Mouse (Mus musculus) testis, postnatal 14 days (tissue): ENCODE data around the gene Slc36a2.
A peak's percentile ranks its signal among the peaks of the same experiment; 100 is the strongest.
"Not testable (repeated sequence)": the region's sequence is repeated elsewhere in the genome, so short reads cannot be mapped to it uniquely, and the experiment has no call there.

Experiments
- DNase-seq: peaks from one replicate; pipeline ENCODE4 v3.0.0; 2021; ENCODE audit warnings: low spot score

The Slc36a2 gene

GRCm38 (mm10) chr11:55131077-55131742 is 53.7 kb downstream of the Slc36a2 start:
- no peak for DNase-seq

- no peak for DNase-seq
Observed at GRCm38 (mm10) chr11:55128411-55128810, 56.5 kb downstream of the Slc36a2 start.

GRCm38 (mm10) chr11:55127937-55128336 is 56.9 kb downstream of the Slc36a2 start:
- no peak for DNase-seq

GRCm38 (mm10) chr11:55126663-55127062 is 58.2 kb downstream of the Slc36a2 start:
- no peak for DNase-seq

- DNase-seq = no peak
Observed at GRCm38 (mm10) chr11:55121430-55121829, 63.4 kb downstream of the Slc36a2 start.

DNA sequence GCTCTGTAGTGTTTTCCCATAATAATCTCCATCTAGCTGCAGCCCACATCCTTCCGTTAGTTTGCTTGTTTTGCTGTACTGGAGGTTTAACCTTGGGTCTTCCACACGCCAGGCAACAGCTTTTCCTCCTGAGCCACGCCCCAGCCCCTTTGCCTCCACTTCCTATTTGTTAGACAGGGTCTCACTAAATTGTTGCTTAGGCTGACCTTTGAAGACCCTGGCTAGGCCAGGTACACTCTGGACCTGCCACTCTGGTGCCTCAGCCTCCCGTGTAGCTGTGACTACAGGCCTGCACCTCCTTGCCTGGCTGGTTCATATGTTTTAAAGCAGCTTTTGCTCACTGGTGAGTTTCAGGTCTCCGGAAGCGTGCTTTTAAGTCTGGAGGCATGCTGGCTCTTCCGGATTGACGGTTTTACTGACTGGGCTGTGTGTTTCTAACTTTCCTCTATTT is 64.0 kb downstream of the Slc36a2 start:
- DNase-seq = no peak

- DNase-seq = no peak
Observed at GRCm38 (mm10) chr11:55120279-55120678, 64.6 kb downstream of the Slc36a2 start.

DNA sequence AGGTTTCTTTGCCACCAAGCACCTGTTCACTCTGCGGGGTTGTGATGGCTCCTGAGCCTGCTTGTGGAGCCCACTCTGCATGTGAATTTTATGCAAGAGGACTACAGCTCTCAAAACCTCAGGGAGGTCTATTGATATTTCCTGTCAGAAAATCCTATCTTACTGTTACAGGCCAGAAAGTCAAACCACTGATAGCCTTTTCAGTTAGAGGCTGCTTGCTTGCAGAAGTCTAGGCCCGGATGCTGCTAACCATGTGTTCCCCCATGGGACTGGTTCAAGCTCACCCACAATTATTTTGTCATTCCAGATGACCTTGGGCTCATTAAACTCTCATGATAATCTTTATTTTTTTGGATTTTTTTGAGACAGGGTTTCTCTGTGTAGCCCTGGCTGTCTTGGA is 67.8 kb downstream of the Slc36a2 start:
- DNase-seq = no peak

DNA sequence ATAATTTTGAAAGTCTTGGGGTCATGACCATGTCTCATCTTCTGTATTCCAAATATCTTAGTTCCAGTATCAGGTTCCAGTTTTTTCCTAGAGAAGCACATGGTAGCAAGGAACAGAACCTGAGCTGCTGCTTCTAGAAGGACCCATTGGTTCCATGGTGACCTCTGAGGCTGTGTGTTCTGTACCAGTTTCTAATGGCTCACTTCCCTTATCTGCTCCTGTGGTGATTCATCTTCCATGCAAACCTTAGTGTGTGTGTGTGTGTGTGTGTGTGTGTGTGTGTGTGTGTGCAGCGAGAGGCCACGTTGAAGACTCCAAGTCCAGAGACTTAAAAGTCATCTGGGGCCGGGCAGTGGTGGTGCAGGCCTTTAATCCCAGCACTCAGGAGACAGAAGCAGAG is 68.9 kb downstream of the Slc36a2 start:
- DNase-seq = no peak

DNA sequence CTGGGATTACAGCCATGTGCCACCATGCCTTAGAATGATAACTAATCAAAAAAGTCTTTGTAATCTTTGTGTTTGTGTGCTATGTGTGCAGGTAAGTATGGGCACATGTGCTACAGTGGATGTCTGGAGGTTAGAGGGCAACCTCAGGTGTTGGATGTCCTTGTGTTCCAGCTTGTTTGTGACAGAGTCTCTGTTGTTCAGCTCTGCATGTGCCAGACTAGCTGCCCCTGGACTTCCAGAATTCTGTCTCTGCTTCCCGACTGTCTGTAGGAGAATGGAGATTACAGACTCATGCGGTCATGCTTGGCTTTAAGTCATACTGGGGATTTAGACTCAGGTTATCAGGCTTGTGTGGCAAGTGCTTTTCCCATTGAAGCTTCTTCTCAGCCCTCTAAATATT is 70.6 kb downstream of the Slc36a2 start:
- DNase-seq = no peak

- not testable (repeated sequence) for DNase-seq
Observed at GRCm38 (mm10) chr11:55113861-55114250, 71.0 kb downstream of the Slc36a2 start.

DNA sequence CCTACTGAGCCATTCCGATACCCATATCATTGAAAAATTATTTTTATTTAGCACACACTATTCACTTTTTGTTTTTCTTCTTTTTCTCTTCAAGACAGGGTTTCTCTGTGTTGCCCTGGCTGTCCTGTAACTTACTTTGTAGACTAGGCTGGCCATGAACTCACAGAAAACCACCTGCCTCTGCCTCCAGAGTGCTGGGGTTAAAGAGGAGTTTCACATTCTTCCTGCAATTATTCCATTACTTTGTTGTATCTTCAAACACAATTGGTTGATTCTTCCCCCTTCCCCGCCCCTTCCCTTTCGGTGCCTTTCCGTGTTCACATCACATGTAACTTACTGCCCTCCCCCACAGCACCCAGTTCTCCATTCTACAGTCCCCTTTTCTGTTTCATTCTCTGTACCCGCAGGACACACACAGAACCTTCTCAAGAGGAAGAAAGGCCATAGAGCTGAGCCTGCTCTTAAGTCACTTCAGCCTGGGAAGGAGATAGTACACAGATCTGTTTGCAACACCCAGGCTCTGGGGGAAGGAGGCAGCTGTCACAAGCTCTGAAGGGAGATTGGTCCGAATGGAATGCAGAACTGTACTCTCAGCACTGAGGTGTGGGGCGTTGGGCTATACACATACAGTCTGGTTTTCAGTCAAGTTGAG is 71.5 kb downstream of the Slc36a2 start:
- no peak for DNase-seq

GRCm38 (mm10) chr11:55110566-55111169 is 74.2 kb downstream of the Slc36a2 start:
- no peak for DNase-seq

DNA sequence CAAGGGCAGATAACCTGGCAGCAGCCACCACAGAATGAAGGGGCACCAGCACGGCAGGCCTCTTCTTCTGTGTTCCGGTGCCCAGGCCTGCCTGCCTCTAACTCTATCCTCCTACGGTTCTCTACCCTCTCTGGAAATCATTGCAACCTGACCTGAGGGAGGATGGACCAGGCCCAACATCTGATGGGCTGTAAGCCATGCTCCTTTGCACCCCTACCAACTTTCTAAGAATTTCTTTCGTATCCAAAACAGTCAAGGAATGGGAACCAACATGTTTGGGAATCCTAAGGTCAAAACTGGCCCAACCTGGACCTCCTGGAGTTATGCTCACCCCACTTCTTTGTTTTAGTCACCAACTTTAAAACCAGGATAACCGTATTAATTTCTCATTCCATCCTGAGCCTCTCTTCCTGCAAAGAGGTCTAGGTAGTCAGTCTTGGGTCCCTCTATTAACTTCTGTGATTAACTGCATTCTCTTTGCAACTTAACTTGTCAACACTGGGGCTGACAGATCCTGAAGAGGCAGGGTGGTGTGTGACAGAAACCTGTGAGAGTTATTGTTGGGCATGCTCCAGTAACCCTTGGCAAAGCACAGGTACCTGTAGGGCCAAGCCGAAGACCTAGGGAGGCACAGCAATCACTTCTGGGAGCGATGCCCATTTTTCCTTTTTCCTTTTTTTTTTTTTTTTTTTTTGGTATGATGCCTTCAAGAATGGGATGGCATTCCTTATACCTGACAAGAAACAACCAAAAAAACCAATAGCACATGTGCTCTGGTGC is 75.2 kb downstream of the Slc36a2 start:
- DNase-seq = peak; percentile 45
